Mouse (Mus musculus) olfactory bulb, adult 2 months (tissue): ENCODE measurements around the gene Gm28038.

Source experiments
- CTCF ChIP-seq: fragments of 200-500 bp; IDR thresholded peaks from 2 replicates; pipeline ENCODE4 v1.5.1; 2012; ENCODE audit warnings: low read depth, mild to moderate bottlenecking, low read length, moderate library complexity; ENCODE audit not compliant: insufficient read depth
- POLR2A ChIP-seq: fragments of 200-500 bp; IDR thresholded peaks from 2 replicates; pipeline ENCODE4 v1.6.1; 2012; ENCODE audit warnings: mild to moderate bottlenecking, low read depth, low read length, moderate library complexity; ENCODE audit not compliant: insufficient read depth

- TF ChIP-seq CTCF (no peak), POLR2A (no peak)
Observed at GRCm38 (mm10) chr2:30257699-30258460, 23.0 kb upstream of the Gm28038 start.
